Mouse (Mus musculus) forebrain, embryonic 16.5 days (tissue): Measurements from ENCODE around the gene Cntn4. TPM values are rescaled to one million over a fixed set of nuclear protein-coding genes. Genes with fewer than 3 reads are reported as not detected.

Experiments
- ATAC-seq: fragments of 200-750 bp; cut with Nextera tagmentation; 2 replicates; pipeline ENCODE4 v1.8.0; 2017; ENCODE audit warnings: mild to moderate bottlenecking, moderate library complexity
- H3K27ac ChIP-seq: fragments of 300-500 bp; sonication (generic); 2 replicates; pipeline ENCODE4 v1.5.1; 2014; ENCODE audit warnings: low read length, control low read depth
- H3K27me3 ChIP-seq: fragments of 300-500 bp; sonication (generic); replicated peaks from 2 replicates; pipeline ENCODE4 v1.6.1; 2014; ENCODE audit warnings: low read length; ENCODE audit not compliant: control insufficient read depth, insufficient read depth
- H3K36me3 ChIP-seq: fragments of 300-500 bp; sonication (generic); 2 replicates; pipeline ENCODE4 v1.6.1; 2014; ENCODE audit not compliant: control insufficient read depth, insufficient read depth
- H3K4me1 ChIP-seq: fragments of 300-500 bp; sonication (generic); replicated peaks from 2 replicates; pipeline ENCODE4 v1.6.1; 2014; ENCODE audit warnings: low read length; ENCODE audit not compliant: control insufficient read depth, insufficient read depth
- H3K4me2 ChIP-seq: fragments of 300-500 bp; sonication (generic); 2 replicates; pipeline ENCODE4 v1.6.1; 2014; ENCODE audit warnings: mild to moderate bottlenecking, low read length, control low read depth
- H3K4me3 ChIP-seq: fragments of 300-500 bp; sonication (generic); replicated peaks from 2 replicates; pipeline ENCODE4 v1.5.1; 2014; ENCODE audit warnings: mild to moderate bottlenecking, low read length, control low read depth
- H3K9ac ChIP-seq: fragments of 300-500 bp; sonication (generic); replicated peaks from 2 replicates; pipeline ENCODE4 v1.6.1; 2014; ENCODE audit warnings: low read depth, low read length, control low read depth
- H3K9me3 ChIP-seq: fragments of 300-500 bp; sonication (generic); 2 replicates; pipeline ENCODE4 v1.6.1; 2016; ENCODE audit warnings: low read length; ENCODE audit not compliant: control insufficient read depth
- WGBS: fragments of 180-500 bp; shearing (Covaris S2); extraction: QIAGEN DNeasy Blood & Tissue Kit; methylation state at CpG from one replicate; pipeline ENCODE4 v1.1.7; 2014; 5-methylcytosine and 5-hydroxymethylcytosine counted together
- polyA plus RNA-seq: library from polyadenylated mRNA; unstranded; fragments of >200 nt; fragmentation: Nextera tagmentation; extraction: Ambion mirVana; gene quantifications from 2 replicates; pipeline ENCODE4 v1.2.1, GENCODE M21; 2015

The Cntn4 gene
- polyA plus RNA-seq, 1 experiment from 2014 or later = 10.3 TPM

DNA sequence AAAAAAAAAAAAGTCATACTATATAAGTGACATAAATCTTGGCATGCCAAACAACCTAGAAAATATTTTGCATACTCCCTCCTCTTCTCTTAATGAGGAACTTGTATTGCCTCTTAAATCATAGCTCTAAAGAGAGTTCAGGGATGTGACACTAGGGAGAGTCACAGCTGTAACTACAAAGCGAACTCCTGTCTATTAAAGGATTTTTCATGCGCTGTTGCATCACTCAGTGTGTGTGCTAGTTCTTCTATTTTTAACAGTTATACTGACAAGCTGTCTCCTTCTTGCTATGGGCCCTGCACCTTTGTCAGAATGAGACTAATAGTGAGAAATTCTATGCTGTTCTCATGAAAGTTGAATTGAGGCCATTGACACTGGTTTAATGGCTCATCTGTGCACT lies 588.8 kb downstream of the Cntn4 start:
- no peaks in the 10 kb centered on the region for H3K27me3 ChIP-seq
- H3K4me2 ChIP-seq = no peak overlapping the region
- H3K9me3 ChIP-seq = no peaks in the 10 kb centered on the region
- H3K4me1 ChIP-seq = no peaks in the 10 kb centered on the region
- 64% methylated on average over 2 of the region's 2 CpGs for WGBS
- peak; percentile 55; the same call in 1 of the 2 replicates for ATAC-seq
- H3K36me3 ChIP-seq = no peaks in the 10 kb centered on the region
- H3K27ac ChIP-seq = no peak overlapping the region
- no peak overlapping the region for H3K4me3 ChIP-seq
- no peak overlapping the region for H3K9ac ChIP-seq

DNA sequence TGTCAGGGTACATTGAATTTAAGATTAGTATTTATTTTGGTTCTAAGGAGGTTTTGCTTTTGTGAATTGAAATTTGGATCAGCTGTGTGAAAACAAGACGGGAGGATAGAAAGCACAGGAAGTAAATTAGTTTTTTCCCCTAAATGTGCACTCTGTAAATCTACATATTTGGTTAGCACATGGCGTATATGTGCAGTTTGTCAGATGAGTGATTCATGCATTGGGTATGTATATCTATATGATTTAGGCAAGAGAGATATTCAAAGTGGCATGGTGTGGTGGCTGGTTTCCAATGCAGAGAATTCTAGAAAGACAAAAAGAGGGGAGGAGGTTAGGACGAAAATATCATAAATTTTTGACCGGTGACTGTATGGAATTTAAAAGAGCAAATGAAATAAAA lies 591.3 kb downstream of the Cntn4 start:
- H3K4me2 ChIP-seq = no peak overlapping the region
- no peak overlapping the region for H3K9ac ChIP-seq
- H3K36me3 ChIP-seq = no peaks in the 10 kb centered on the region
- H3K27me3 ChIP-seq = no peaks in the 10 kb centered on the region
- no peak overlapping the region for H3K4me3 ChIP-seq
- no peaks in the 10 kb centered on the region for H3K9me3 ChIP-seq
- H3K4me1 ChIP-seq = no peaks in the 10 kb centered on the region
- no peak overlapping the region for H3K27ac ChIP-seq
- ATAC-seq = no peak
- 81% methylated on average over 4 of the region's 4 CpGs for WGBS

DNA sequence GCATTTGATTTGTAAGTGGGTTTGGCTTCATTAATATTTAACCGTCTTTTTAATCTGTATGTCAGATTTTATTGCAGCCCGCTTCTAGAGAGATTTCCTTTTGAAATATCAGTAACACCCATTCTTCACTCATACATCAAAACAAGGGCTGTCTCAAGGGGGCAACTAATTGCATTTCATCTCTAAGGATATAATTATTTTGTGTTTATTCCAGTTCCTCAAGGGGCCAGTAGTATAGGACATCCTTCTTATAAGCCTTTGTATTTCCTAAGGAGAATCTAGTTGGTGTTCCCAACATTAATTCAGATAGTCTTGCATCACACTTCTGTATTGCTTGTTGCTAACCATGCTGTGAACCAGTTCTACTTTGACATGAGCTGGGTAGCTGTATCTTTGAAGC lies 599.7 kb downstream of the Cntn4 start:
- H3K36me3 ChIP-seq = no peaks in the 10 kb centered on the region
- H3K9me3 ChIP-seq = no peaks in the 10 kb centered on the region
- no peak overlapping the region for H3K4me3 ChIP-seq
- H3K4me2 ChIP-seq = no peak overlapping the region
- WGBS = 87% methylated on average over 2 of the region's 2 CpGs
- no peak overlapping the region for H3K27ac ChIP-seq
- H3K9ac ChIP-seq = no peak overlapping the region
- H3K4me1 ChIP-seq = no peaks in the 10 kb centered on the region
- ATAC-seq = no peak
- no peaks in the 10 kb centered on the region for H3K27me3 ChIP-seq

DNA sequence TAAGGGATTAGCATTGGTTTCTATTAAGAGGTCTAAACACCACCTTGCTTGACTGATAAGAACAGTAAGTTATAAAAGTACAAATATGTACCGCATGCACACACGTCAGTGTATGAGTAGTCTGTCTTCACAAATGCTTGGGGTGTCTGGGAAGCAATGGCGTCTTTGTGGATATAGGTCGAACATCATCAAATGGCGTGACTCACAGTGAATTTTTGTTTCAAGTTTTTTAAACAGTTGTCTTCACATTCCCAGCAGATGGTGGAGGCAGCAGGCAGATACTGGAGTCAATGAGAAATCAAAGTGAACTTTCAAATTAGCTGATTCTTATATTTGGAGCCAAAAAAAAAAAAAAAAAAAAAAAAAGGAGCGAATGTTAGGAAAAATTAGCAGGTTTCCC lies 604.2 kb downstream of the Cntn4 start:
- Histone ChIP-seq H3K36me3 (no peaks in the 10 kb centered on the region), H3K27me3 (no peaks in the 10 kb centered on the region), H3K4me2 (no peak overlapping the region), H3K27ac (no peak overlapping the region), H3K4me1 (no peaks in the 10 kb centered on the region), H3K9me3 (no peaks in the 10 kb centered on the region), H3K4me3 (no peak overlapping the region), H3K9ac (no peak overlapping the region)
- 0 out of 2 replicates have a peak, but pooled peaks have one; percentile 33 for ATAC-seq
- WGBS = 77% methylated on average over 6 of the region's 6 CpGs

DNA sequence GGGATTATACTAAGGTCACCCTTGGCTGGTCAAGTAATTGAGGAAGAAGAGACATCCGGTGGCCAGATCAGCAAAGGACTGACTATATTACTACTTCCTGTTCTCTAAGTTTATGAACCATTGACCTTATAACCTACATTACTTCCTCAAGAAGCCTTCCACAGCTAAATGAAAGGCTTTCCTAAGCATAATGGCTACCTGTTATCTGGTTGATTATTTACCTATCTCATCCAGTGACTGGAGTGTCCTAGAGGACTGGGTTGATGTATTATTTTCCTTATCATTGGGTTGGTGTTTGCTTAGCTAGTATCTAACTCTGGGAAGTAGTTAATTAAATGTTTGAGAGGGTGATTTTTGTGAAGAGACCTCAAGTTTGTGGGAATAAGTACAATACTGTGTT lies 606.4 kb downstream of the Cntn4 start:
- H3K4me1 ChIP-seq = no peaks in the 10 kb centered on the region
- ATAC-seq = no peak
- H3K9ac ChIP-seq = no peak overlapping the region
- H3K4me3 ChIP-seq = no peak overlapping the region
- H3K27me3 ChIP-seq = no peaks in the 10 kb centered on the region
- no peak overlapping the region for H3K4me2 ChIP-seq
- WGBS = 83% methylated on average over 1 of the region's 1 CpGs
- H3K9me3 ChIP-seq = no peaks in the 10 kb centered on the region
- no peaks in the 10 kb centered on the region for H3K36me3 ChIP-seq
- no peak overlapping the region for H3K27ac ChIP-seq

DNA sequence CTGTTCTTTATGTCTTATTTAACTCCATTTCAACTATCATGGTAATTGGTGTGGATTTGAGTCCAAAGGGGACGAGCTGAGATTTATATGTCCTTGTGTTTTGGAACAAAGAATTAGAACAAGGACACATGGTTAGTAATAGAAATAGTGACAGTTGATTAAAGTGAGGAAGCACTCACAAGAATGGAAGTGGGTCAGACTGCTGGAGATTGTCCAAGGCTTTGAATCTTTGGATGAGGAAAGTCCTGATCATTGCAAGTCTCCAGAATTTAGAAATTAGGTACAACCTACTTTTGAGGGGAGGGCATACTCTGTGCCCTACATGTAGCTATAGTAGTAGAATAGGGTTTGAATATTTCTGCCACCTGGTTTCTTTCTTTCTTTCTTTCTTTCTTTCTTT lies 622.0 kb downstream of the Cntn4 start:
- Histone ChIP-seq H3K27me3 (no peaks in the 10 kb centered on the region), H3K9ac (no peak overlapping the region), H3K36me3 (no peaks in the 10 kb centered on the region), H3K4me1 (no peaks in the 10 kb centered on the region), H3K27ac (no peak overlapping the region), H3K4me3 (no peak overlapping the region), H3K9me3 (no peaks in the 10 kb centered on the region), H3K4me2 (no peak overlapping the region)
- WGBS = 46% methylated on average over 1 of the region's 1 CpGs
- no peak for ATAC-seq

DNA sequence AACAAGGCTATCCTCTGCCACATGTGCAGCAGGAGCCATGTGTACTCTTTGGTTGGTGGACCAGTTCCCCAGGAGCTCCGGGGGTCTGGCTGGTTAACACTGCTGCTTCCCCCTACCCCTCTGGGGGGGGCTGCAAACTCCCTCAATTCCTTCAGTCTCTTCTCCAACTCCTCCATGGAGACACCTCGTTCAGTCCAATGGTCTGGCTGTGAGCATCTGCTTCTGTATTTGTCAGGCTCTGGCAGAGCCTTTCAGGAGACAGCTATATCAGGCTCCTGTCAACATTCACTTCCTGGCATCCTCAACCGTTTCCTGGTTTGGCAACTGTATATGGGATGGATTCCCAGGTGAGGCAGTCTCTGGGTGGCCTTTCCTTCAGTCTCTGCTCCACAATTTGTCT lies 622.7 kb downstream of the Cntn4 start:
- no peak overlapping the region for H3K4me2 ChIP-seq
- no peak overlapping the region for H3K4me3 ChIP-seq
- H3K27ac ChIP-seq = no peak overlapping the region
- no peaks in the 10 kb centered on the region for H3K36me3 ChIP-seq
- H3K9me3 ChIP-seq = no peaks in the 10 kb centered on the region
- H3K4me1 ChIP-seq = no peaks in the 10 kb centered on the region
- H3K27me3 ChIP-seq = no peaks in the 10 kb centered on the region
- no peak for ATAC-seq
- WGBS = 72% methylated on average over 3 of the region's 3 CpGs
- H3K9ac ChIP-seq = no peak overlapping the region

DNA sequence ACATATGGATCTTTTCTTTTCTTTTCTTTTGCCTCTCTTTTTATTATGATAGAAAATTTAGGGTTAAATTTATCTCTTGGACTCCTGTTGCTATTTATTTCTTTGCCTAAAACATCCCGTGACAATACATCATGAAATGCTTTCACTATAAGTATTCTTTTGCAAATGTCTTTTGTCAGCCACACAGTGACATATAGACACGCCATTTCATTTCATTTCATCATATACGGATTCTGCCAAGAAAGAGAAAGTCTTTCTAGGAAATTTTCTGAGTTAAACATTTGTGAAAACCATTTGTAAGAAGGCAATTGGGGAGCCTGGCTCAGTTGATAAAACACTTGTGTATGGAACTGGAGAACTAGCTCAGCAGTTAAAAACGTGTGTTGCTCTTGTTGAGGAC lies 625.0 kb downstream of the Cntn4 start:
- H3K36me3 ChIP-seq = no peaks in the 10 kb centered on the region

DNA sequence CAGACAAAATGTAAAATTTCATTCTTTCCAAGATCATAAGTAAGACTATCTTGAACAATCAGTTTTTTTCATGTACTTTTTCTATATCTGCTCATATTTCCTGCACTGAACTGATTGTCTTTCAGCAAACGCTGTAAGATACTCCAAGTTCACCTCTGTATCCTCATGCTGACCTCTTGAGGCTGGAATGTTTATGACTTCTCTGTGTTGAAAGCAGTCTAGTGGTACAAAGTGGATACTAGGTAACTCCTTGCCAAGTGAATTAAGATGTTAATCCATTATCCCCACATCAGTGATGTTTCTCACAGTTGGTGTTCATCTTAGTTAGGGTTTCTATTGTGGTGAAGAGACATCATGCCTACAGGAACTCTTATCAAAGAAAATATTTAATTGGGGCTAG lies 651.5 kb downstream of the Cntn4 start:
- Histone ChIP-seq H3K9ac (no peak overlapping the region), H3K4me2 (no peak overlapping the region), H3K27ac (no peak overlapping the region), H3K36me3 (no peaks in the 10 kb centered on the region), H3K27me3 (no peaks in the 10 kb centered on the region), H3K4me1 (no peaks in the 10 kb centered on the region), H3K4me3 (no peak overlapping the region), H3K9me3 (no peaks in the 10 kb centered on the region)
- no peak for ATAC-seq
- 77% methylated on average over 1 of the region's 1 CpGs for WGBS

More for the DNA sequence above, 625.0 kb downstream of the Cntn4 start:
- ATAC-seq = no peak
- 78% methylated on average over 4 of the region's 4 CpGs for WGBS
- Histone ChIP-seq H3K27ac (no peak overlapping the region), H3K4me3 (no peak overlapping the region), H3K9ac (no peak overlapping the region), H3K9me3 (no peaks in the 10 kb centered on the region), H3K4me1 (no peaks in the 10 kb centered on the region), H3K4me2 (no peak overlapping the region), H3K27me3 (no peaks in the 10 kb centered on the region)

DNA sequence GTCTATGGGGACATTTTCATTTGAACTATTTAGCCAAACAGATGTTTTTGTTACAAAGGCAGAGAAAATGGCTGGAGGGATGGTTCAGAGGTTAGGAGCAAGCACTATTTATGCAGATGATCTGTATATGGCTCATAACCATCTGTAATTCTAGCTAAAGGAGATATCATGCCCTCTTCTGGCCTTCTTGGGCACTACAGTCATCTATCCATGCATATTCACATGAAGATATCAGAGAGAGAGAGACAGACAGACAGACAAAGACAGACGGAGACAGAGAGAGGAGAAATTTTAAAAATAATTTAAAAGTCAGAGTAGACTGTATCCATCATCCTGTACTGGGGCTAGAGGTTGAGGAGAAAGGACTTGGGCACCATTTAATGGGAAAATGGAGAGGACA lies 652.2 kb downstream of the Cntn4 start:
- Histone ChIP-seq H3K27me3 (no peaks in the 10 kb centered on the region), H3K9ac (no peak overlapping the region), H3K4me3 (no peak overlapping the region), H3K4me2 (no peak overlapping the region), H3K4me1 (no peaks in the 10 kb centered on the region), H3K9me3 (no peaks in the 10 kb centered on the region), H3K27ac (no peak overlapping the region), H3K36me3 (no peaks in the 10 kb centered on the region)
- WGBS = 69% methylated on average over 1 of the region's 1 CpGs
- no peak for ATAC-seq
